10 mouse cellular contexts compared by ENCODE assay signal in the genomic region with DNA sequence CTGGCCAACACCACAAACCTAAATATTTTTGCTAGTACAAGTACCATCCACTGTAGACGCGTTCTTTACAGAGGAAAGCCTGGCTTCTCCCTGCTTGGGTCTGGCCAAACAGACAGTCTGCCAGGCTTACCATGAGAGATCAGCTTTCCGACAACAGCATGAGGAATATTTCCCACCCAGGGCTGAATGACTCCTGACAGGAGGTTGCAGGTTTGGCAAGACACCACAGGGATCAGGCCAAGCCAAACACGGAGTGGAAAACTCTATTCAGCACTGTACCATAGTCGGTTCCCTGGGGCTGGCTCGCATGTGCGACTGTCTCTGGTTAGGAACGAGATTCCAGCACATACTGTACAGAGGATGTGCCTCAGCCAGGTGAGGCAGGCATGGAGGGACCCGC.
DNase-seq lines count a peak whose midpoint lies in the region; ATAC-seq and TF ChIP-seq lines count a peak whose summit lies in the region.
"Had no signal": no experiment of that assay in that cellular context is flagged by ENCODE, and none has a peak within 500 bp of the region (broad histone marks: within the 10 kb centered on the region; RNA-seq: fewer than 3 reads in every experiment).

No protein-coding gene starts in this region.

- TF ChIP-seq EP300 in heart, postnatal 0 days (IDR thresholded peaks at IDR 0.05; ENCODE audit: low read depth): no peak

- no peaks in the 10 kb centered on the region for H3K9me3 ChIP-seq in heart, postnatal 0 days (replicated peaks; ENCODE audit: control insufficient read depth, low read length)

- TF ChIP-seq CTCF in heart, postnatal 0 days (IDR thresholded peaks at IDR 0.05; ENCODE audit: low read depth): no peak

- no peaks in the 10 kb centered on the region for H3K27me3 ChIP-seq in heart, postnatal 0 days (ENCODE audit: control insufficient read depth, insufficient read depth, low read length)
- H3K27me3 ChIP-seq: limb, embryonic 12.5 days had no signal

- H3K4me2 ChIP-seq in heart, postnatal 0 days (ENCODE audit: low read depth, low read length): no peak overlapping the region
- H3K4me2 ChIP-seq: limb, embryonic 12.5 days had no signal

- H3K27ac ChIP-seq in heart, postnatal 0 days (ENCODE audit: low read depth): peak overlapping the region; percentile 20; the same call in 1 of the 2 replicates
- H3K27ac ChIP-seq: limb, embryonic 12.5 days had no signal

- DNase-seq in kidney, postnatal 10 days: peak; percentile 33
- no peak for DNase-seq in kidney, adult 18-20 months
- DNase-seq in Muller cell, postnatal 12 days (ENCODE audit: inconsistent ontology term): peak; percentile 27
- peak; percentile 31 for DNase-seq in gastrocnemius, postnatal 10 days
- peak; percentile 15 for DNase-seq in heart, postnatal 0 days (ENCODE audit: low spot score)
- DNase-seq in retina, postnatal 1 day: no peak
- no peak for DNase-seq in thymus, postnatal 0 days (ENCODE audit: low spot score)
- DNase-seq: right cerebral cortex, postnatal 25 days had no signal

- H3K36me3 ChIP-seq in heart, postnatal 0 days (replicated peaks; ENCODE audit: control insufficient read depth, insufficient read depth, low read length): no peaks in the 10 kb centered on the region
- H3K36me3 ChIP-seq: limb, embryonic 12.5 days had no signal

- H3K4me3 ChIP-seq in heart, postnatal 0 days (ENCODE audit: low read depth, low read length): no peak overlapping the region
- H3K4me3 ChIP-seq: limb, embryonic 12.5 days had no signal

- H3K4me1 ChIP-seq in heart, postnatal 0 days (ENCODE audit: control insufficient read depth, insufficient read depth): no peaks in the 10 kb centered on the region
- H3K4me1 ChIP-seq: limb, embryonic 12.5 days had no signal

- peak; percentile 55 for ATAC-seq in heart, postnatal 0 days (ENCODE audit: insufficient read depth, low read depth)
- no peak for ATAC-seq in erythroid progenitor cell, adult 5-6 weeks (replicated peaks; ENCODE audit: low FRiP score, poor library complexity, severe bottlenecking)

- H3K9ac ChIP-seq in heart, postnatal 0 days (replicated peaks; ENCODE audit: low read depth, low read length): no peak overlapping the region
- H3K9ac ChIP-seq: limb, embryonic 12.5 days had no signal

- WGBS in heart, postnatal 0 days: 50% methylated on average over 9 of the region's 9 CpGs

Comparison
In these comparisons a context has a peak if more than half of its experiments do, and no peak if none do; other contexts are left out.
1. DNase-seq: peak in kidney, postnatal 10 days (single experiment), Muller cell, postnatal 12 days (single experiment), gastrocnemius, postnatal 10 days (single experiment) and heart, postnatal 0 days (single experiment); none in kidney, adult 18-20 months (single experiment), retina, postnatal 1 day (single experiment) and thymus, postnatal 0 days (single experiment).